Mouse (Mus musculus): Measurements from ENCODE around the gene Lce1j.

DNA sequence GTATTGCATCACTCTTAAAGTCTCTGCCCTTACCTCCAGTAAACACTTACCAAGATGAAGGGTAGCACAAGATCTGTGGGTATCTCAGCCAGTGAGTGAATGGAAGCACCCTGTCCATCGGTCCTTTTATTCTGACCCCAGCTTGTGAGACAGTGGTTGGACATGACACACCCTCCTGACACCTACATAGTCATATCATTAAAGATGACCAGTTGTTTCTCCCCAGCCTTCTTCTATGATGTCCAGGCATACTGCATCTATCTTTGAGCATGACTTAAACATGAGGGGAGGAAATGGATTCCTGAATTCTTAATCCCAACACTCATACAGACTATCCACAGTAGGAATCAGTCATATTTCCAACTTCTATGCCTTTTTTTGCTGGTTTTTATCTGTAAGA is at the start of gene Lce1j:
- TF ChIP-seq CTCF (IDR thresholded peaks at IDR 0.05; ENCODE audit: control insufficient read depth, insufficient read depth, insufficient replicate concordance, low read depth, low read length), result no peak
- no peak for TF ChIP-seq POLR2A (IDR thresholded peaks at IDR 0.05; ENCODE audit: control insufficient read depth, low read depth, low read length)
